Mouse (Mus musculus) MEL (cell line): Measurements from ENCODE around the gene Mettl26. TPM values are rescaled to one million over a fixed set of nuclear protein-coding genes. Genes with fewer than 3 reads are reported as not detected.

ENCODE experiments used
- DNase-seq: peaks from one replicate; pipeline ENCODE4 v3.0.0; 2011; ENCODE audit warnings: low read depth, low spot score
- H3K27ac ChIP-seq: 2 replicates; pipeline ENCODE4 v1.5.1; 2012; ENCODE audit warnings: low read depth, mild to moderate bottlenecking, control low read depth, low read length, moderate library complexity; ENCODE audit not compliant: control insufficient read depth
- H3K27me3 ChIP-seq, 2 experiments: fragments of 150-350 bp in 1 of 2; sonication (generic) in 1 of 2; 2 replicates each; pipeline ENCODE4 v1.6.1; 2012; ENCODE audit warnings: low read length in 2 of 2, mild to moderate bottlenecking in 2 of 2, improper control_type of control experiment in 1 of 2, moderate library complexity in 1 of 2; ENCODE audit not compliant: insufficient read depth in 2 of 2, control insufficient read depth in 1 of 2
- H3K36me3 ChIP-seq, 2 experiments: 2 replicates each; pipeline ENCODE4 v1.6.1; 2012 to 2014; ENCODE audit warnings: low read length in 2 of 2, improper control_type of control experiment in 1 of 2, inconsistent platforms in 1 of 2, mild to moderate bottlenecking in 1 of 2; ENCODE audit not compliant: insufficient read depth in 2 of 2, control insufficient read depth in 1 of 2
- H3K4me1 ChIP-seq, 2 experiments: fragments of 150-350 bp in 1 of 2; sonication (generic) in 1 of 2; 2 replicates each; pipeline ENCODE4 v1.6.1; 2012; ENCODE audit warnings: low read length in 2 of 2, improper control_type of control experiment in 1 of 2, mild to moderate bottlenecking in 1 of 2; ENCODE audit not compliant: insufficient read depth in 2 of 2, control insufficient read depth in 1 of 2
- H3K4me3 ChIP-seq, 2 experiments: fragments of 150-350 bp in 1 of 2; sonication (generic) in 1 of 2; 2 replicates each; pipeline ENCODE4 v1.5.1; 2012; ENCODE audit warnings: low read depth in 2 of 2, low read length in 2 of 2, mild to moderate bottlenecking in 2 of 2, moderate library complexity in 2 of 2, control low read depth in 1 of 2, improper control_type of control experiment in 1 of 2; ENCODE audit not compliant: control insufficient read depth in 1 of 2, insufficient read depth in 1 of 2
- H3K79me2 ChIP-seq: 2 replicates; pipeline ENCODE4 v1.6.1; 2012; ENCODE audit warnings: mild to moderate bottlenecking, low read length, moderate library complexity; ENCODE audit not compliant: control insufficient read depth, poor library complexity, insufficient read depth
- H3K9ac ChIP-seq: 2 replicates; pipeline ENCODE4 v1.6.1; 2012; ENCODE audit warnings: low read depth, mild to moderate bottlenecking, control low read depth, low read length, moderate library complexity; ENCODE audit not compliant: control insufficient read depth, poor library complexity, severe bottlenecking
- H3K9me3 ChIP-seq: fragments of 150-350 bp; sonication (generic); replicated peaks from 2 replicates; pipeline ENCODE4 v1.6.1; 2012; ENCODE audit warnings: mild to moderate bottlenecking, low read length, improper control_type of control experiment, moderate library complexity; ENCODE audit not compliant: insufficient read depth
- BHLHE40 ChIP-seq: IDR thresholded peaks from 2 replicates; pipeline ENCODE4 v1.6.1; 2012; ENCODE audit warnings: low read depth, mild to moderate bottlenecking, inconsistent platforms, low read length, improper control_type of control experiment, borderline replicate concordance
- CHD1 ChIP-seq: IDR thresholded peaks from 2 replicates; pipeline ENCODE4 v1.6.1; 2012; ENCODE audit warnings: low read depth, mild to moderate bottlenecking, inconsistent platforms, low read length, improper control_type of control experiment
- CHD2 ChIP-seq: IDR thresholded peaks from 2 replicates; pipeline ENCODE4 v1.6.1; 2011; ENCODE audit warnings: low read length, improper control_type of control experiment
- CTCF ChIP-seq, 3 experiments: IDR thresholded peaks in 2 of 3; conservative IDR thresholded peaks in 1 of 3; 2 replicates each; pipeline ENCODE4 v1.5.1; 2011 to 2012; ENCODE audit warnings: low read length in 3 of 3, low read depth in 2 of 3, mild to moderate bottlenecking in 2 of 3, improper control_type of control experiment in 1 of 3, inconsistent platforms in 1 of 3, mixed read lengths in 1 of 3, moderate library complexity in 1 of 3; ENCODE audit not compliant: control insufficient read depth in 1 of 3, insufficient read depth in 1 of 3, poor library complexity in 1 of 3, severe bottlenecking in 1 of 3
- ETS1 ChIP-seq: IDR thresholded peaks from 2 replicates; pipeline ENCODE4 v1.6.1; 2012; ENCODE audit warnings: low read depth, mild to moderate bottlenecking, inconsistent platforms, low read length, improper control_type of control experiment, moderate library complexity
- GATA1 ChIP-seq: IDR thresholded peaks from 2 replicates; pipeline ENCODE4 v1.6.1; 2011; ENCODE audit warnings: low read depth, low read length, improper control_type of control experiment
- HCFC1 ChIP-seq: IDR thresholded peaks from 2 replicates; pipeline ENCODE4 v1.6.1; 2012; ENCODE audit warnings: low read depth, mild to moderate bottlenecking, inconsistent platforms, low read length, improper control_type of control experiment, moderate library complexity
- JUND ChIP-seq: IDR thresholded peaks from 2 replicates; pipeline ENCODE4 v1.6.1; 2011; ENCODE audit warnings: low read depth, mild to moderate bottlenecking, improper control_type of control experiment, low read length
- KAT2A ChIP-seq: conservative IDR thresholded peaks from 2 replicates; pipeline ENCODE4 v1.6.1; 2012; ENCODE audit warnings: low read depth, low read length, improper control_type of control experiment, inconsistent platforms
- MAFK ChIP-seq: IDR thresholded peaks from 2 replicates; pipeline ENCODE4 v1.6.1; 2011; ENCODE audit warnings: low read depth, mild to moderate bottlenecking, low read length, improper control_type of control experiment, borderline replicate concordance
- MAX ChIP-seq: IDR thresholded peaks from 2 replicates; pipeline ENCODE4 v1.6.1; 2011; ENCODE audit warnings: low read length, improper control_type of control experiment
- MAZ ChIP-seq: IDR thresholded peaks from 2 replicates; pipeline ENCODE4 v1.6.1; 2012; ENCODE audit warnings: low read depth, mild to moderate bottlenecking, inconsistent platforms, low read length, improper control_type of control experiment
- MEF2A ChIP-seq: IDR thresholded peaks from 2 replicates; pipeline ENCODE4 v1.6.1; 2014; ENCODE audit warnings: low read depth, mild to moderate bottlenecking, inconsistent platforms, low read length, improper control_type of control experiment; ENCODE audit not compliant: poor library complexity, insufficient replicate concordance, severe bottlenecking; ENCODE audit errors: extremely low read depth
- MYC ChIP-seq: IDR thresholded peaks from 2 replicates; pipeline ENCODE4 v1.6.1; 2011; ENCODE audit warnings: low read depth, mild to moderate bottlenecking, low read length, improper control_type of control experiment, moderate library complexity
- POLR2A ChIP-seq, 2 experiments: IDR thresholded peaks; 2 replicates each; pipeline ENCODE4 v1.6.1; 2011 to 2012; ENCODE audit warnings: low read length in 2 of 2, mild to moderate bottlenecking in 2 of 2, control low read depth in 1 of 2, improper control_type of control experiment in 1 of 2, low read depth in 1 of 2, moderate library complexity in 1 of 2; ENCODE audit not compliant: control insufficient read depth in 1 of 2, insufficient read depth in 1 of 2, poor library complexity in 1 of 2
- POLR2AphosphoS2 ChIP-seq: IDR thresholded peaks from 2 replicates; pipeline ENCODE4 v1.6.1; 2011; ENCODE audit warnings: low read length, improper control_type of control experiment
- RAD21 ChIP-seq: IDR thresholded peaks from 2 replicates; pipeline ENCODE4 v1.6.1; 2011; ENCODE audit warnings: mild to moderate bottlenecking, low read depth, low read length, improper control_type of control experiment
- RCOR1 ChIP-seq: IDR thresholded peaks from 2 replicates; pipeline ENCODE4 v1.6.1; 2012; ENCODE audit warnings: low read depth, mild to moderate bottlenecking, inconsistent platforms, low read length, improper control_type of control experiment
- SIN3A ChIP-seq: IDR thresholded peaks from 2 replicates; pipeline ENCODE4 v1.6.1; 2012; ENCODE audit warnings: low read length, improper control_type of control experiment, inconsistent platforms
- SMC3 ChIP-seq: IDR thresholded peaks from 2 replicates; pipeline ENCODE4 v1.6.1; 2011; ENCODE audit warnings: low read depth, low read length, improper control_type of control experiment
- TAL1 ChIP-seq: IDR thresholded peaks from 2 replicates; pipeline ENCODE4 v1.6.1; 2012; ENCODE audit warnings: mild to moderate bottlenecking, inconsistent platforms, low read length, moderate library complexity, mixed read lengths
- TBP ChIP-seq: IDR thresholded peaks from 2 replicates; pipeline ENCODE4 v1.8.0; 2011; ENCODE audit warnings: low read depth, low read length, improper control_type of control experiment
- UBTF ChIP-seq: IDR thresholded peaks from 2 replicates; pipeline ENCODE4 v1.6.1; 2012; ENCODE audit warnings: low read depth, mild to moderate bottlenecking, inconsistent platforms, low read length, improper control_type of control experiment, moderate library complexity, borderline replicate concordance; ENCODE audit not compliant: insufficient read depth
- ZC3H11A ChIP-seq: IDR thresholded peaks from 2 replicates; pipeline ENCODE4 v1.6.1; 2012; ENCODE audit warnings: low read depth, mild to moderate bottlenecking, inconsistent platforms, low read length, improper control_type of control experiment
- ZMIZ1 ChIP-seq: IDR thresholded peaks from 2 replicates; pipeline ENCODE4 v1.6.1; 2012; ENCODE audit warnings: low read depth, mild to moderate bottlenecking, inconsistent platforms, low read length, improper control_type of control experiment, moderate library complexity
- ZNF384 ChIP-seq: IDR thresholded peaks from 2 replicates; pipeline ENCODE4 v1.6.1; 2012; ENCODE audit warnings: low read depth, mild to moderate bottlenecking, inconsistent platforms, low read length, improper control_type of control experiment
- polyA plus RNA-seq, 2 experiments: library from polyadenylated mRNA; stranded (reverse) in 1 of 2; unstranded in 1 of 2; fragments of >175 nt in 1 of 2; fragments of >200 nt in 1 of 2; gene quantifications; 2 replicates each; pipeline versions ENCODE4 v1.2.1 to v1.2.4; 2012; ENCODE audit warnings: low replicate concordance in 2 of 2, low read depth in 1 of 2; ENCODE audit not compliant: insufficient read length in 2 of 2, insufficient read depth in 1 of 2, missing spikeins in 1 of 2
- total RNA-seq: library from RNA; depleted of rRNA; stranded (reverse); fragments of 300-350 nt; gene quantifications from 2 replicates; pipeline ENCODE4 v1.2.3, GENCODE M21; 2012

Mettl26 gene
- total and polyA plus RNA-seq, 3 experiments: 31.7 to 50.6 TPM; not detected in 1

GRCm38 (mm10) chr17:25827011-25827410 lies 47.9 kb upstream of the Mettl26 start:
- peaks cover 53% of the 10 kb centered on the region for H3K79me2 ChIP-seq
- peaks cover 0 to 42% of the 10 kb centered on the region in 2 experiments; a peak in 2 of 4 replicates for H3K4me1 ChIP-seq
- H3K27me3 ChIP-seq: no peaks in the 10 kb centered on the region
- peaks cover 0 to 17% of the 10 kb centered on the region in 2 experiments; a peak in 2 of 4 replicates for H3K36me3 ChIP-seq
- no peak overlapping the region for H3K4me3 ChIP-seq
- H3K27ac ChIP-seq: no peak overlapping the region
- no peak for TF ChIP-seq MEF2A
- no peak for TF ChIP-seq CTCF (IDR thresholded peaks at IDR 0.05 in 2 of 3, conservative IDR thresholded peaks at IDR 0.05 in 1 of 3; ENCODE audit: control insufficient read depth in 1 of 3, insufficient read depth in 1 of 3, low read depth in 2 of 3, low read length in 3 of 3, poor library complexity in 1 of 3, severe bottlenecking in 1 of 3)
- TF ChIP-seq RCOR1: no peak
- TF ChIP-seq ETS1: no peak
- no peak for TF ChIP-seq KAT2A
- no peak for TF ChIP-seq ZMIZ1
- no peak for TF ChIP-seq ZC3H11A
- TF ChIP-seq MAFK: no peak
- TF ChIP-seq CHD1: no peak
- TF ChIP-seq JUND: no peak
- no peak for TF ChIP-seq ZNF384
- no peak for TF ChIP-seq SMC3
- no peak for TF ChIP-seq SIN3A
- TF ChIP-seq BHLHE40: no peak
- no peak for TF ChIP-seq TAL1
- no peak for TF ChIP-seq HCFC1
- TF ChIP-seq UBTF: no peak
- no peak for TF ChIP-seq MAZ
- no peak for TF ChIP-seq POLR2A (IDR thresholded peaks at IDR 0.05; ENCODE audit: control insufficient read depth in 1 of 2, insufficient read depth in 1 of 2, low read depth in 1 of 2, low read length in 2 of 2, poor library complexity in 1 of 2)
- no peak overlapping the region for H3K9ac ChIP-seq
- DNase-seq: no peak
- no peaks in the 10 kb centered on the region for H3K9me3 ChIP-seq

- H3K9ac ChIP-seq: no peak overlapping the region
- DNase-seq: no peak
- no peaks in the 10 kb centered on the region for H3K9me3 ChIP-seq
- H3K27ac ChIP-seq: no peak overlapping the region
- TF ChIP-seq RAD21: no peak
- TF ChIP-seq POLR2AphosphoS2: no peak
- no peak for TF ChIP-seq JUND
- TF ChIP-seq MAX: no peak
- TF ChIP-seq CHD1: no peak
- TF ChIP-seq CHD2: no peak
- no peak for TF ChIP-seq MEF2A
- no peak for TF ChIP-seq TBP
- TF ChIP-seq SIN3A: no peak
- TF ChIP-seq RCOR1: no peak
- TF ChIP-seq ZNF384: no peak
- TF ChIP-seq MYC: no peak
- TF ChIP-seq KAT2A: no peak
- TF ChIP-seq GATA1: no peak
- TF ChIP-seq MAFK: no peak
- no peaks in the 10 kb centered on the region for H3K27me3 ChIP-seq
- peaks cover 60% of the 10 kb centered on the region for H3K79me2 ChIP-seq
- no peak overlapping the region for H3K4me3 ChIP-seq
- peaks cover 0 to 16% of the 10 kb centered on the region in 2 experiments; a peak in 2 of 4 replicates for H3K36me3 ChIP-seq
- peaks cover 0 to 42% of the 10 kb centered on the region in 2 experiments; a peak in 2 of 4 replicates for H3K4me1 ChIP-seq
Observed at GRCm38 (mm10) chr17:25827546-25828222, 47.2 kb upstream of the Mettl26 start.
